ENCODE assay signal across 32 mouse cellular contexts in genomic region chr3:38986379-38986778, GRCm38 (mm10).
"Had no signal": no experiment of that assay in that cellular context is flagged by ENCODE, and none has a peak within 500 bp of the region (broad histone marks: within the 10 kb centered on the region; RNA-seq: fewer than 3 reads in every experiment).

No protein-coding gene starts in this region.

- H3K9ac ChIP-seq: limb, embryonic 12.5 days; limb, embryonic 13.5 days; limb, embryonic 15.5 days; liver, embryonic 12.5 days; liver, embryonic 13.5 days; liver, embryonic 14.5 days; liver, embryonic 15.5 days; liver, postnatal 0 days; lung, embryonic 14.5 days; lung, embryonic 15.5 days; midbrain, embryonic 12.5 days; midbrain, embryonic 13.5 days; midbrain, embryonic 15.5 days; neural tube, embryonic 12.5 days had no signal

- H3K4me2 ChIP-seq: limb, embryonic 12.5 days; limb, embryonic 13.5 days; limb, embryonic 15.5 days; liver, embryonic 11.5 days; liver, embryonic 12.5 days; liver, embryonic 13.5 days; liver, embryonic 15.5 days; lung, embryonic 14.5 days; lung, embryonic 15.5 days; midbrain, embryonic 11.5 days; midbrain, embryonic 12.5 days; midbrain, embryonic 13.5 days; midbrain, embryonic 15.5 days; neural tube, embryonic 12.5 days had no signal

- H3K4me1 ChIP-seq: limb, embryonic 10.5 days; limb, embryonic 12.5 days; limb, embryonic 13.5 days; limb, embryonic 15.5 days; liver, embryonic 12.5 days; liver, embryonic 13.5 days; liver, embryonic 15.5 days; lung, embryonic 15.5 days; megakaryocyte, embryonic 14.5 days; midbrain, embryonic 10.5 days; midbrain, embryonic 12.5 days; midbrain, embryonic 15.5 days; neural tube, embryonic 12.5 days had no signal

- H3K4me3 ChIP-seq: limb, embryonic 10.5 days; limb, embryonic 12.5 days; limb, embryonic 13.5 days; limb, embryonic 15.5 days; liver, embryonic 12.5 days; liver, embryonic 13.5 days; liver, embryonic 15.5 days; lung, embryonic 15.5 days; megakaryocyte, embryonic 14.5 days; midbrain, embryonic 10.5 days; midbrain, embryonic 12.5 days; midbrain, embryonic 13.5 days; midbrain, embryonic 15.5 days; myocyte; neural tube, embryonic 12.5 days had no signal

- H3K9me3 ChIP-seq: limb, embryonic 10.5 days; limb, embryonic 12.5 days; limb, embryonic 13.5 days; limb, embryonic 15.5 days; liver, embryonic 12.5 days; liver, embryonic 13.5 days; lung, embryonic 15.5 days; midbrain, embryonic 10.5 days; midbrain, embryonic 12.5 days; midbrain, embryonic 13.5 days; midbrain, embryonic 15.5 days; neural tube, embryonic 12.5 days had no signal

- H3K27me3 ChIP-seq: limb, embryonic 12.5 days; limb, embryonic 13.5 days; limb, embryonic 15.5 days; liver, embryonic 12.5 days; liver, embryonic 13.5 days; liver, embryonic 15.5 days; lung, embryonic 15.5 days; megakaryocyte, embryonic 14.5 days; midbrain, embryonic 12.5 days; midbrain, embryonic 13.5 days; midbrain, embryonic 15.5 days; neural tube, embryonic 12.5 days had no signal

- ATAC-seq: liver, embryonic 12.5 days; liver, postnatal 0 days; lung, postnatal 0 days; midbrain, embryonic 13.5 days; midbrain, embryonic 15.5 days; midbrain, embryonic 16.5 days had no signal

- DNase-seq: left cerebral cortex, postnatal 4 days; liver; liver, embryonic 13.5 days; liver, postnatal 0 days; lung, adult 18-20 months; lung, adult 2 months; lung, embryonic 14.5 days; lung, postnatal 10 days; lung, postnatal 14 days; lung, postnatal 36 days; lung, postnatal 4 days; midbrain, embryonic 14.5 days had no signal

- H3K36me3 ChIP-seq: liver, embryonic 13.5 days; liver, embryonic 15.5 days had no signal

- H3K27ac ChIP-seq: limb, embryonic 10.5 days; limb, embryonic 12.5 days; limb, embryonic 13.5 days; limb, embryonic 15.5 days; liver, embryonic 12.5 days; liver, embryonic 13.5 days; liver, embryonic 14.5 days; liver, embryonic 15.5 days; lung, embryonic 15.5 days; macrophage; midbrain, embryonic 10.5 days; midbrain, embryonic 12.5 days; midbrain, embryonic 13.5 days; midbrain, embryonic 15.5 days; neural tube, embryonic 12.5 days had no signal
